Mouse (Mus musculus) lung, adult 10 weeks (tissue): ENCODE results near the gene Top3a. TPM values are rescaled to one million over a fixed set of nuclear protein-coding genes. Genes with fewer than 3 reads are reported as not detected.

Source experiments
- polyA plus RNA-seq: library from polyadenylated mRNA; stranded (reverse); fragments of 350-450 nt; fragmentation: Illumina TruSeq; extraction: RNeasy Lipid Tissue Mini Kit (QIAGEN cat#74804); gene quantifications from one replicate; pipeline ENCODE4 v1.2.3, GENCODE M21; 2014; ENCODE audit warnings: low read depth, low replicate concordance; ENCODE audit not compliant: insufficient read depth

Top3a gene
- 3.6 TPM for polyA plus RNA-seq

DNA sequence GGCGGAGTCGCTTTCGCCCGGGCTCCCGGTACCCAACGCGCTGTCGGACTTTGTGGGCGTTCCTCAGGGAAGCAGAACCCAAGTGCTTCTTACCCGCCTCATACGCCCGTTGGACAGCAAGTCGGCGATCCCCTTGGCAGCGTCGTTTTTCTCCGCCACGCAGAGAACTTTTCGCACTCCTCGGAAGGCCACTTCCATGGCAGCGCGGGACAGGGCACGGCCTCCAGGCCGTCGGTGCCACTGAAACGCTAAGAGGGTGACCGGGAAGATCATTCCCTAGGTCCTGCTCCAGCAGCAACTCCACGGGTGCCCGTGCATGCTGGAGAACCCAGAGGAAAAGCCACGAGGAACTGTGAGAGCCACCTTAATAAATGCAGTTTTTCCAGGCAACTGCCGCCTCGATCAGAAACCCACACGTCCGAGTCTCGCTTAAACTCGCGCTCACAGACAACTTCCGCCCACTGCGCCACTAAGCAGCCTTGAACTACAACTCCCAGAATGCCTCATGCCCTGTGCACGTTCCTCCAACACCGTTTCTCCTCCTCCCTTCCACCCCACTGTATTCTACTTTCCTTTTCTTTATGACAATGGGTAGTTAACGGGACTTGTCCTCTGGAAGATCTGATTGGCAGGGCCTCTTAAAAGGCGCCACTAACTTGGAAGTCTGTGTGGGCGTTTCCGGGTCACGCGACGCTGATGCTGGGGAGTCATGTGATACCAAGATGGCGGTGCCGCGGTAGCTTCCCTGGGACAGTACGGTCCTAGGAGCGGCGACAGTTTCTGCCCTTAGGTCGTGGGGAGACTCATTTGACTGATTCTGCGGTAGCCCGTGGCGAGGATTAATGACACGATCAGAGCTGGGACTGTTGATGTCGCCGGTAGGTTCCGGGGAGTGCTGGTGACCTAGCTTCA lies at the start of gene Top3a, which contains the start of gene Smcr8:
TSS of gene Top3a (minus strand) at position 537 of the 912 bp plus-strand sequence.
TSS of gene Smcr8 (plus strand) at position 696 of the 912 bp plus-strand sequence.

DNA sequence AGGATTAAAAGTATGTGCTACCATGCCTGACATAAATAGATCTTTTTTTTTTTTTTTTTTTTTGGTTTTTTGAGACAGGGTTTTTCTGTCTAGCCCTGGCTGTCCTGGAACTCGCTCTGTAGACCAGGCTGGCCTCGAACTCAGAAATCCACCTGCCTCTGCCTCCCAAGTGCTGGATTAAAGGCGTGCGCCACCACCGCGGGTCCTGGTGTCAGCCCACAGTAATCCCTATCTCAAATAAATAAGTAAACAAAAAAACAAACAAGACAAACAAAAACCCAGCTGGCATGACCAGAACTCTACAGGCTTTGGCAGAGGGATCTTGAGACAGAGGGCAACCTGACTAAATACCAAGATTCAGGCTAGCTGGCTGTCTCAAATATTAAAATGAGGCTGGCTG lies 34.5 kb upstream of the Top3a start, which contains the start of gene Shmt1:
TSS of gene Shmt1 (minus strand) at position 101 of the 400 bp plus-strand sequence.

GRCm38 (mm10) chr11:60728260-60728761 lies 48.9 kb downstream of the Top3a start, which contains the start of gene Mief2:
Gene Mief2 (plus strand): TSS chr11:60728398.

DNA sequence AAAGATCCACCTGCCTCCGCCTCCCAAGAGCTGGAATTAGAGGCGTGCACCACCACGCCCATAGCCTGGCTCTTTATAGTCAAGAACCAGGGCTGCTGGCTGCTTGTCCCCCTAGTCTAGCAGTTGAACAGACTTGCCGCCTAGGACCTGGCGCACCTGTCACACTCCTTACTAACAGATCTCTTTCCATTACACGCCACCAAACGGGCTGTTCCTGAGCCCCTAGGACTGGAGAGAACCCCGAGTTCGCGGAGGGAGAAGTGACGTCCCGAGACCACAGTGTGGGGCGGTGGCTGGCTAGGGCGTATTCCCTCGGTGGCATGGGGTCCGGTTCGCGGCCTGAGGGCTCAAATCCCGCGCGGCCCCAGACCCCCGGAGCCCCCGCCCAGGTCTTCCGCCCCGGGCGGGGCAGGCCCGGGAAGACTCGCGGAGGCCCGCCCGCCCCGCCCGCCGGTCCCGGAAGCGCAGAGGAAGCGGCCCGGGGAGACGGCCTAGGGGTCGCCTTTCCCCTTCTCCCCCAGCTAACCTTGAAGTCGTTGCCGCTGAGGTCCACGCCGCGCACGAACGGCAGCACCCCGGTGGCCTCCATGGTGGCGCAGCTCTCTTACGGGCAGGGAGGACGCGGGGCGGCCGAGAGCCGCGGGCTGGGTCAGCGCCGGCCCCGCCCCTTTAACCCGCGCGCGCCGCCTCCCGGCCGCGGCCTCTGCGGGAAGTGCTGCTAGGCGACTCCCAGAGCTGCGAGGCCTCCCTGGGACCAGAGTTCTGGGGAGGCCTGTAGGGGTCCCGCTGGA lies 50.4 kb downstream of the Top3a start, which contains the start of gene Flii:
TSS of gene Flii (minus strand) at position 663 of the 791 bp plus-strand sequence.

GRCm38 (mm10) chr11:60699524-60700075 lies 77.6 kb downstream of the Top3a start, which contains the start of gene Llgl1:
Gene Llgl1 (plus strand): TSS chr11:60699723.

Other genes with a start within 250 kb of the Top3a start
- 21.0 TPM for gene Alkbh5, start 241.0 kb downstream of the Top3a start, polyA plus RNA-seq
- 11.3 TPM for gene Llgl1, start 77.6 kb downstream of the Top3a start, polyA plus RNA-seq
- gene Flii, start 50.1 kb downstream of the Top3a start, polyA plus RNA-seq = 80.3 TPM
- gene Mief2, start 49.0 kb downstream of the Top3a start, polyA plus RNA-seq = 10.3 TPM
- gene Smcr8, start 159 bp upstream of the Top3a start, polyA plus RNA-seq = 5.0 TPM
- gene Shmt1, start 34.4 kb upstream of the Top3a start, polyA plus RNA-seq = 5.8 TPM
- gene Dhrs7b, start 53.3 kb upstream of the Top3a start, polyA plus RNA-seq = 23.8 TPM
- 30.1 TPM for gene Tmem11, start 101.9 kb upstream of the Top3a start, polyA plus RNA-seq
- 7.1 TPM for gene Natd1, start 137.4 kb upstream of the Top3a start, polyA plus RNA-seq
- gene Map2k3, start 154.7 kb upstream of the Top3a start, polyA plus RNA-seq = 50.3 TPM
- 1.0 TPM for gene Kcnj12, start 245.2 kb upstream of the Top3a start, polyA plus RNA-seq